Mouse (Mus musculus) thymus, adult 2 months (tissue): Measurements from ENCODE around the gene Hirip3.

Experiments
- CTCF ChIP-seq: fragments of 200-500 bp; IDR thresholded peaks from 2 replicates; pipeline ENCODE4 v1.5.1; 2012; ENCODE audit warnings: mild to moderate bottlenecking, control low read depth, low read length, moderate library complexity, borderline replicate concordance; ENCODE audit not compliant: control insufficient read depth, poor library complexity, insufficient read depth; ENCODE audit errors: extremely low read depth
- POLR2A ChIP-seq: fragments of 200-500 bp; IDR thresholded peaks from 2 replicates; pipeline ENCODE4 v1.6.1; 2012; ENCODE audit warnings: mild to moderate bottlenecking, low read length, control low read depth, moderate library complexity; ENCODE audit not compliant: control insufficient read depth, poor library complexity, insufficient read depth; ENCODE audit errors: extremely low read depth

DNA sequence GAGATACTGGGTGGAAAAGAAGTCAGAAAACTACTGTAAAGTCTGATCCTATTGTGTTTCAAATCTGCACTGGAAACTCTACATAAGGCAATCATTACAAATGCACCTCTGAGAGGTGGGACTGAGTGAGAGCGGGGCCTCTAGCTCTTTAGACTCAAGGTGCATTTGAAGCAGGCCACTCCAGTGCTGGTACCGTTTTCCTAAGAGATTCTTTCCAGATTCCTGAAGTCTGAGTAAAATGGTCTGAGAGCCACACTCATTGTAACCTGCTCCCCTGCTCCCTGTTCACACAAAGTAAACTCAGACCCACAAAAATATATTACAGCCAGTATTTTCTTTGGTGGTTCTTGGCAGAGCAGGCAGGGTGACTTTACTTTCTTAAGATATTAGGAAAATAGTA is 5.8 kb downstream of the Hirip3 start:
- TF ChIP-seq CTCF (no peak), POLR2A (no peak)
